Mouse (Mus musculus) naive thymus-derived CD4-positive, alpha-beta T cell, adult 2 months (primary cell): Measurements from ENCODE around the gene Eno2.
A peak's percentile ranks its signal among the peaks of the same experiment; 100 is the strongest.

ENCODE experiments used
- DNase-seq: peaks from one replicate; pipeline ENCODE4 v3.0.0-alpha.2; 2011; ENCODE audit warnings: low read depth

Gene Eno2

DNA sequence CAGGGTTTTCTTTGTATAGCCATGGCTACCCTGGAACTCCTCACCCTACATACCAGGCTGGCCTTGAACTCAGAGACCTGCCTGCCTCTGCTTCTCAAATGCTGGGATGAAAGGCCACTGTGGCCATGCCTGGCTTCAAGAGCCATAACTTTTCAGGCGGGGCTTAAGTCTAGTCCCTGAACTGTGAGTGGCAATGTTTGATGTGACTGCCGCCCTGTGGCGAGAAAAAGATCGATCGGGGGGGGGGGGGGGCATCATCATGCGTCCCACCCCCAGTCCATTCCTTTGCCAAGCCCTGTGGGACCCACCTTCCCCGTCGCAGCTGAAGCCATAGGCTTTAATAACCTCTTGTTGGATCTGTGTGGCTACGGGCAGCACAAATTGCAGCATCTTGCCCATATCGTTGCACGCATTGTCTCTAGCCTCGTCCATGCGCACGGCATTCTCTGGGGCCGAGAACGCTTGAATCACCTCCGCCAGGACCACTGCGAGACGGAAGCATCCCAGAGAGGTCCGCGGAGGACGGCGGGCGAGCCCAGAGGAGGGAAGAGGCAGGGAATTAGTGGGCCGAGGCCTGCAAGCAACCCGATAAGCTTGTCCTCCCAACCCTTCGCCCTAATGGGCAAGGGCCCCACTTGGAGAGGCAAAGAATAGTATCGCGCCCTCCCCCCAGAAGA lies 29.1 kb downstream of the Eno2 start:
- DNase-seq = peak; percentile 88

DNA sequence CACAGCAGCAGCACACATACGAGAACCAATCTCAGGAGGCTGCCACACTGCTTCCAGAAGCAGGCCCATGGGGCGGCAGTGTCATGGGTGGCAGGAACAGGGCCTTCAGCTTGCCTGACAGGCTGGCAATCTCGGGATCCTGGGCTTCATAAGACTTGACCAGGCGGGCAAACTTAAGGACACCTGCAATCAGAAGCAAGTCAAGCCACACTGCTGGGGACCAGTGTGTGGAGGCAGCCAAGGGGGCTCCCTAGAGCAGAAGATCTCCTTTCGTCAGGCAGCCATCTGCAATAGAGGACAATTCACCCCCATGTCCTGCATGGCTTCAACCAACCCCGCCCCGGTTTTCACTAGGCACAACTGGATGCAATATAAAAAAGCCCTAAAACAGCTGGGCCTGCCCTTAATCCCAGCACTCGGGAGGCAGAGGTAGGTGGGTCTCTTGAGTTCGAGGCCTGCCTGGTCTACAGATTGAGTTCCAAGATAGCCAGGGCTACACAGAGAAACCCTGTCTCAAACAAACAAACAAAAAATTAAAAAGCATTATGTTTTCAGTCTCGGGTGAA lies 30.2 kb downstream of the Eno2 start:
- DNase-seq = no peak

DNA sequence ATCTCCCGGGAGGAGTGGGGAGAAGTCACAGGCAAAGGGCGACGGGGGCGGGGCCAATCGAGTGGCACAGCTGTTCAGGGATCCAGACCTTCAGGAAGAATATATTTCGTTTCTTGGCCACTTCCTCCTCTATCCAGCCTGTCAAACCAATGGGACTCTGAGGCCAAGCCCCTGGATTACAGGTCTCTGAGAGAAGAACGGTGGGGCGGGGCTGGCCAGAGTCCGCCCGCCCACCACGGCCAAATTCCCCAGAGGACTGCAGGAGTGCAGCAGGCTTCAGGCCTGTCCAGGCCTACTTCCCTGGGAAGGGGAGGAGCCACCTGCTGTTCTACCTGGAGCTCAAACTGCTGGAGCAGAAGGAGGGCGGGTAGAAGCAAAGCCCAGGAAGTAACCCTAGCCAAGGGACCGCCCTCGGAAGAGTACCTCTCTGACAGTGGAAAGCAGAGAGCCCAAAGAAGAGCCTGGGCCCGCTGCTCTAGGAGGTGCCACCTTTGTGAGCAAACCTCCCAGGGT lies 30.9 kb downstream of the Eno2 start, which contains the start of gene Ptpn6:
Gene Ptpn6 (minus strand): TSS at position 204 of the 513 bp plus-strand sequence.
- DNase-seq = peak; percentile 68

DNA sequence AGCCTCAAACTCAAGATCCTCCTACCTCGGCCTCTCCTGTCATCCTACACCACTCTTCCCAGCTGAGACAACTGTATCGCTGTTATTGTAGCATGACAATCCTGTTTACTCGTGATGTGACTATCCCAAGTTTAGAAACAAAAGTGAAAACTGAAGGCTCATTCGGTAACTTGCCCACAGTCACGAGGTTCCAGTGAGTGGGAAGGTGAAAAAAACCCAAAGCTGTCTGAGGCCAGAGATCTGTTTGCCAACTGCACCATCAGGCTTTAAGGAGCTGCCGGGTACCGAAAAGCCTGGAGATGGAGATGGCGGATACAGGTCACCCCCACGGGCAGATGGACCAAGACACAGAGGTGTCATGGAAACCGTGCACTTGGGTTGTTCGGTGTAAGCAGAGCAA lies 32.4 kb downstream of the Eno2 start:
- no peak for DNase-seq

DNA sequence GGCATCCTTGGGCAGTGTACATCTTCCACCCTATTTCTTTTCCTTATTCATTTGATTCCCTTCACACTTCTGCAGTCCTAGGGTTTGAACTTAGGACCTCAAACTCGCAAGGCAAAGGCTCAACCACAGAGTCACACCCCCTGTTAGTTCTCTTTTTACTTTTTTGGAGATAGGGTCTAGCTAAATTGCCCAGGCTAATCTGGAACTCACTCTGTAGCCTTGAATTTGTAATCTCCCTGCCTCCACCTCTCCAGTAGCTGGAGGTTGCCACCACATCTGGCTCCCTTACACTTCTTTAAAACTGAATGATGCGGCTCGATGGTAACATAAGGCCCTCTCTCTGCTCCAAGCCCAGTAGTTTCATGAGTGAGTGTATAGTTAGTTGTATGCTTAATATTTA lies 35.1 kb downstream of the Eno2 start:
- no peak for DNase-seq

DNA sequence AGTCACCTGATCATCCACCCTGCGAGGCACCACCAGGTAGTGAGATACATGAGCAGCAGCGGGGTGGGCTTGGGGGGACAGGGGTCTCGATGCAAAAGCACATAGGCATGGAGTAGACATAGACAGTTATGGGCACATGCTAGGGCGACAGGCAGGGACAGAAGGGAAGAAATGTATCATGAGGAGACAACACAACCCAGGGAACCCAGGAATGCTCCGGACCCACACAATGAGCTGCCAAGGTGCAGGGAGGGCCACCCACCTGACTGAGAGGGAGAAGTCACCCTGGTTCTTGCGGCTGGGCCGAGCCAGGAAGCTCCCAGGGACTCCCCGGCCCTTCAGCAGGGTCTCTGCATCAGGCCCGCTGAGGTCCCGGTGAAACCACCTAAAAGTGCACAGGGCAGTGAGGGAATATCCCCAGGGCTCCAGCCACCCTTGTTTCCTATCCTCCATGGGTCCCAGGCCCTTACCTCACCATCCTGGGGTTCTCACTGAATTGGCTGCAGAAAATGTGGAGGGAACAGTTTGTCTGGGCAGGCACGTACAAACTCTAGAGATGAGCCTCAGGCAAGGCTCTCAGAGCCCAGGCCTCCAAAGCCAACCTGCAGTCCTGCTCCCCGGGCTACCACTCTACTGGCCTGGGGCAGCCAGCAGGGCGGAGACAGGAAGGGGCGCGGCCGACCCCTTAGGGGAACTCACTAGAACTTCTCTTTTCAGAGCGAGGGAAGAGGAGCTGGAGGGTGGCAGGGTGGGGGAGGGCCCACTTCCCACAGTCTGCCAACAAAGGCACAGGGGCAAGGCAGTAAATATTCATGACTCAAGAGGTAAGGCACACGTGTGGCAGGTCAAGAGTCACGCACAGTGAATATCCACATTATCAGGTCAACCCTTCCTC lies 36.8 kb downstream of the Eno2 start:
- DNase-seq = peak; percentile 70

DNA sequence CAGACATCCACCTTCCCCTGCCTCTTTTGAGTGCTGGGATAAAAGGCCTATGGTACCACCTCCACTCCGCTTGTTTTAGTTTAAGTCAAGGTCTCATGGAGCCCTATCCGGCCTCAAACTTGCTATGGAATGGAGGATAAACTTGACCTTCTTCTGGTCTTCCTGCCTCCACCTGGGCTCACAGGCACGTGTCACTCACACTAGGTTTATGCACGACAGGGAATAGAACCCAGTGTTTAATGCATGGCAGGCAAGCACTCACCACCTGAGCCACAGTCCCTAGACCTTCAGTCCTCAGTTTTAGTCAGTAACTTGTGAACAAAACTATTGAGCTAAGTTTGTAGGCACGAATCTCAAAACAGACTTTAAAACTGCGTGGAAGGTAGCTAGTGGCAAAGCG lies 38.4 kb downstream of the Eno2 start:
- DNase-seq = no peak

DNA sequence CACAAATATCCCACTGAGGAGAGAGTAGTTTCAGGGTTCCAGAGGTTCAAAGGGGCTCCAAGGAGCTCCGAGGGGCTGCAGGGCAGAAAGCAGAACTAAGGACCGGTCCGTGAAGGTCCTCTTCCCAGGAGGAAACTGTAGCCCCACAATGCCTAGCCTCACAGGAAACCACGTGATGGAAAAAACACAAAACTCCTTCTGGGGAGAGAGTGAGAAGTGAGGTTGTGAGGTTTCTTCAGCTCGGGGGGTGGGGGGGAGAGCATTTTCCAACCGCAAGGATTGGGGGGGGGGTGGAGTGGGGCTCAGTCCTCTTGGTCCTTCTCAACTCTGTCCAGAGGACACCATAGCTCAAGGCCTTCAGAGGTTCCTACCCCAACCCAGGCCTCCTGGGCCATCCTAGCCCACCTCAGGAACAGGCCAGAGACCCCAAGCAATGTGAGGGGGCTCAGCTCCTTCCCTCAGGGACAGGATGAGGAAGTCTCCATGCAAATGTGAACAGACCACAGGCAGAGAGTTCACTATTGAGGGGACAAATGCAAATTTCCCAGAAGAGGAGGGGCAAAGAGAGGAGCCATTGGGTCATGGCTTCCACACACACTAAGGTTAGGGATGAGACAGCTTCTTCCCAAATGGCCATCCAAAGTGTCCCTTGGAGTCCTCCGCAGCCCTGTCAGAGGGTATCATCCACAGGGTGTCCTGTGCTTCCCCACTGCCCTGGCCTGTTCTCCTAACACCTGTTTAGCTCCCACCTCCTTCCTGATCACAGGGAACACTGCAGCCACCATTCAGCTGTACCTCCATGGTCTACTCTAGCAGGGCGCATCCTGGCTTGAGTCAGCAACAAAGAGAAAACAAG lies 39.4 kb downstream of the Eno2 start:
- peak; percentile 70 for DNase-seq

DNA sequence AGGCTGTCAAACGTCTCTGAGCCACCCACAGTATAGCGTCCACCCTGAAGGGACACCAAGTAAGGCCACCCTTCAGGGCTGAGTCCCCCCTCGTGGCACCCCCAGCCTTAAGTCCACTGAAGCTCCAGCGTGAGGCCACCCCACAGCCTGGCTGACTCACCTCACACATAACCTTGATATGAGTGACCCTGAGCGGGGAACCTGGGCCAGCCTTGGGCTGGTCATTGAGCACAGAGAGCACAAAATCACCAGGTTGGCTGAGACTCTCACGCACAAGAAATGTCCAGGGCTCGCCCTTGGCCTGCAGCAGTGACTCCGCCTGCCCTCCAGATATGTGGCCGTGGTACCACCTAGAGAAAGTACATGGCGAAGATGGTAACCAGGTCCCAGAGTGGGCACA lies 40.9 kb downstream of the Eno2 start:
- DNase-seq = no peak

DNA sequence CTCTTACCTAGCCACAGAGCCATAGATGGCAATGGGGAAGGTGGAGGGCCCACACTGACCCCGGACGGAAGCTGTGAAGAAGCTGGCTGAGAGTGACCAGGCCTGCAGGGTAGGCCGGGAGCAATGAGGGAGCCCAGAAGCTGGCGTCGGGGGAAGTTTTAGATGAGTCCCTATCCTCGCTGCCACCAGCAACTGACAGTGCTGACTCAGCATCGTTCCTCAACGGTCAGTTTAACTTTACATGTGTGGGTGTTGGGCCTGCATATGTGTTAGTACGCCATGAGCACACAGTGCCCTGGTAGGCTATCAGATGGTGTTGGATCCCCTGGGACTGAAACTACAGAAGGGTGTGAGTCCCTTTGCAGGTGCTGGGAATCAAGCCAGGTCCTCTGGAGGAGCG lies 45.0 kb downstream of the Eno2 start:
- DNase-seq = no peak

DNA sequence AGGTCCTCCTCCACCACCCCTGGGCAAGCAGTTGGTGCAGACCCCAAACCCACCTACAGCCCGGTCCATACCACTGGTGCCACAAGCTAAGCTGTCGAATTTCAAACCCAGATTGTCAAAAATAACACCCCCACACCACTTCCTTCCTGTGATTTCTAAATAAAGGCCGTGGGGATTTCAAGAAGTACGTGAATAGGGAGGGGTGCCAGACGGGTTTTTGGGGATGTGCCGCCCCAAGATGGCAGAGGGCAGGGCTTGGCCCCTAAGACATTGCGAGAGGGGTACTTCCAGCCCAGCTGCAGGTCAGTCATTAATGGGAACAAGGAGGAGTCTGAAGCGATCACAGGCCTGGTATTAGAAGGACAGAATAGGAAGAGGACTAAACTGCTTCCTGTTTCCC lies 45.9 kb downstream of the Eno2 start:
- no peak for DNase-seq

DNA sequence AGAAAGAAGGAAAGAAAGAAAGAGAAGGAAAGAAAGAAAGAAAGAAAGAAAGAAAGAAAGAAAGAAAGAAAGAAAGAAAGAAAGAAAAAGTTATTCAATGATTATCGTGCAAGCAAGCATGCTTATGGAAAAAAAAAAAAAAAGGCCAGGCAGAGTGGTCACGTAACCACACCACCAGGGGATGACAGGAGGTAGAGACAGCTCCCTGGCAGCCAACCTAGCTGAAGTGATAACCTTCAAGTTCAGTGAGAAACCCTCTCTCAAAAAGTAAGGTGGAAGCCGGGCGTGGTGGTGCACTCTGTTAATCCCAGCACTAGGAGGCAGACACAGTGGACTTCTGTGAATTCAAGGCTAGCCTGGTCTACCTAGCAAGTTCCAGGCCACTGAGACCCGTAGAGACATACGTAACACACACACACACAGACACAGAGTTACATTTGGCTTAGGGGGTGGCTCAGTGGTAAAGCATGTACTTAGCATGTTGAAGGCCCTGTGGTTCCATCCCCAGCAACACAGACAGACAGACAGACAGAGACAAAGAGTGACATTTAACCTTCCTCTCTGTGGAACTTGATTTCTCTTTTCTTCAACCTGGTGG lies 46.5 kb downstream of the Eno2 start:
- peak; percentile 58 for DNase-seq

DNA sequence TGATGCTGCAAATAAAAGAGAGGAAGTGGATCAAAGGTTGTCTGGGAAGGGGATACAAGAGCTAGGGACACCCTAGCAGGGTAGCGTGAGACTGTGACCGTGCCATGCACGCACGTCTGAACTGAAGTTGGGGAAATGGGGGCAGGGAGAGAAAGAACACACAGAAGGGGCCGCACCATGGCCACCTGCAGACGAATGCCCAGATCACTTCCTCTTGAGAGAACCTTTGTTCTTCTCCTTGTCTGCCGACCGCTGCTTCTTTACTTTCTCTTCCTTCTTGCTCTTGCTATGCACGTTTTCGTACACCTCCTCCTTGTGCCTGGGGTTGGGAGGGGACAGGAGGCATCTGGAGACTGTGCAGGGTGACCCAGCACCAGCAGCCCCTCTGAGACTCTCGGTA lies 48.6 kb downstream of the Eno2 start:
- peak; percentile 51 for DNase-seq

DNA sequence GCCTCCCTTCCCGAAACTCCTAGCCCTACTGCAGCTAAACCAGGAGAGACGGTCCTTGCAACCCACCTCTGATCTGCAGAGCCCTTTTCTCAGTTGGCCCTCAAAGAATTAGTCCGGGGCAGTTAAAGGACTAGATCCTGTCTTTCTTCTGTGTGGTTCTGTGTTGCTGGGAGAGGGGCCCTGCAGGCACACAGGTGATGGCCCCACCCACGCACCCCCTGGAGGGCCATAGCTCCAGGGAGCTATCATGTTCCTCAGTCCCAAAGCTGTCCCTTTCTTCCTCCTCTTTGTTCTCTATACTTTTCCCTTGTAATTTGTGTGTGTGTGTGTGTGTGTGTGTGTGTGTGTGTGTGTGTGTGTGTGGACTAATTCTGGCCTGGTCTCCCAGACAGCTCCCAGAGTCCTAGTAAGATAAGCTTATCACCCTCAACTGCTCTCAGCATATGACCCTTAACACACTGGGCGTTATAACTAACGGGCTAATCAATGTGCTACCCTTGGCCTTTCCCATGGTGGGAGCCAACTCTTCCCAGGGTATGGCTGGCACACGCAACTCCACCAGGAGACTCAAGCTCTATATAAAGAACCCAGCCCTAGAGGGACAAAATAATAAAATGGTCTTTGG lies 50.0 kb downstream of the Eno2 start:
- DNase-seq = no peak

DNA sequence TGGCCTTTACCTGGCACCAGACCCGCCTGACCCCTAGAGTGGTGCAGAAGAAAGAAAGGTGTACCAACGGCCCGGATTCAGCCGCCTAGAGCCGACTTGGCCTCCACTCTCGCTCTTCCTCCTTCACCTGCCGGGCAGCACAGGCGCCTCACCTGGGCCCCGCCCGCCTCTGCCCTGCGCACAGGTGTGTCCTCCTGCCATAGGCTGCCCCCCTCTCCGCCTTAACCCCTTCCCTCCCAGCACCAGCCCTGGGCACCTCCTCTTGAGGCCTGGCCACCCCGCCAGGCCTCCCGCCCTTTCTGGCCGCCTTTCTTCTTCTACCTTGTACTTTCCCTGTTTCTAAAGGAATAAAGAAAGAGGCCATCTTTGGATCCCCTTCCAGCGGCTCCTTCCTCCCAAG lies 50.8 kb downstream of the Eno2 start:
- DNase-seq = no peak

DNA sequence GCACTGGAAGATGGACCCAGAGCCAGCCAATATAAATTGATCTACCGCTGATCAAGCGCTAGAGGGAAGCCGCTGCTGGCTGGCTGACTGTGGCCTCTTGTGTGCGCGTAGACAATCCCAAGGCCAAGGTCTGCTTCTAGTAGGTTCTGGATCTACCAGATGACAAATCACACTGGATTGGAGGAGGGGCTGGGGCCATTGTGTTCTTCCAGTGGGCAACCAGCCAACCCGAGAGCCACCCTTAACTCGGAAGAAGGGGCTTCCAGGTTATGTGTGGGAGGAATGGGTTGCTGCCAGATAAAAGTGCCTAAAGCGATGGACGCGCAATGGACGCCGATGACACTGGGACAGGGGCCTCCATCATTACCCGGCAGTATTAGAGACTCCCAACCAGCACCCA lies 51.5 kb downstream of the Eno2 start:
- no peak for DNase-seq

DNA sequence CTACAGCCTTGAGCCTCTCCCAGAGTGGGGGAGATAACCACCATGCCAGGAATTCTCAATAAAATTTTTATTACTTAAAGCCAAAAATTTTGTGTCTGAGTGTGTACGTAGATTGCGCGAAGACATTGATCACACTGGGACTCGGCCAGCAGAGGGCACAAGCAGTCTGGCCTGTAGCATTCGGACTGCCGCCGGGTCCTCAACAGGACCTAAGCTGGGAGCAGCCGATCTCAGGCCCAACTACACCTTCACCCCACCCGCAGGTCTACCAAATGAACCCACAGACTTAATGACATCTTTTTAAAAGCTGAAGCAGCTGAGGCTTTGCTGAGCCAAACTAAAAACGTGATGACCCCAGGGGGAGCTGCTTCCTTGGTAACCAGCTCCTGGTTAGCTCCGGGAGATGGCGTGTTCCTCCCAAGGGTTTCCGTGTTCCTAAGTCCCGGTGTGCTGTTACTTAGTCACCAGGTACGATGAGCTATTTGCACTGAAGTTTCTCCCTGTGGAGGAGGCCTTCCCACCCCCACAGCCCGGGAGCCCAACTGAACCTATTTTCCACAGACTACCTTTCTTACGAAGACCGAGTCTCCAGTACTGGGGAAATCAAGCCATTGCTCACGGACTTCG lies 52.5 kb downstream of the Eno2 start:
- DNase-seq = peak; percentile 80

DNA sequence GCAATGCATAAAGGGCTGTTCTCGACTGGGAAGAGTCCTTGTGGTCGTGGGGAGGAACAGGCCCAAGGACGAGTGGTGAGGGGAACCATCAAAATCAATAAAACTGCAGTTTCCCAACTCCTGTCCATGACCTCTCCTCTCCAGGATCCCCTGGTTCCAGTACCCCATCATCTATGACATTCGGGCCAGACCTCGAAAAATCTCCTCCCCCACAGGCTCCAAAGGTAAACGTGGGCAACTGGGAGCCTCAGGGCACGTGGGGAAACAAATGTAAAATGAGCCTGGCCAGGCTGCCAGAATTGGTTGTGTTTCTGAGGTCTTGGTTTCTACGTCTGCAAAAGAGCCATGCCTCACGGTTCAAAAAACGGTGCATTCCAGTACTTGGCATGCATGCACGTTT lies 56.6 kb downstream of the Eno2 start:
- no peak for DNase-seq

DNA sequence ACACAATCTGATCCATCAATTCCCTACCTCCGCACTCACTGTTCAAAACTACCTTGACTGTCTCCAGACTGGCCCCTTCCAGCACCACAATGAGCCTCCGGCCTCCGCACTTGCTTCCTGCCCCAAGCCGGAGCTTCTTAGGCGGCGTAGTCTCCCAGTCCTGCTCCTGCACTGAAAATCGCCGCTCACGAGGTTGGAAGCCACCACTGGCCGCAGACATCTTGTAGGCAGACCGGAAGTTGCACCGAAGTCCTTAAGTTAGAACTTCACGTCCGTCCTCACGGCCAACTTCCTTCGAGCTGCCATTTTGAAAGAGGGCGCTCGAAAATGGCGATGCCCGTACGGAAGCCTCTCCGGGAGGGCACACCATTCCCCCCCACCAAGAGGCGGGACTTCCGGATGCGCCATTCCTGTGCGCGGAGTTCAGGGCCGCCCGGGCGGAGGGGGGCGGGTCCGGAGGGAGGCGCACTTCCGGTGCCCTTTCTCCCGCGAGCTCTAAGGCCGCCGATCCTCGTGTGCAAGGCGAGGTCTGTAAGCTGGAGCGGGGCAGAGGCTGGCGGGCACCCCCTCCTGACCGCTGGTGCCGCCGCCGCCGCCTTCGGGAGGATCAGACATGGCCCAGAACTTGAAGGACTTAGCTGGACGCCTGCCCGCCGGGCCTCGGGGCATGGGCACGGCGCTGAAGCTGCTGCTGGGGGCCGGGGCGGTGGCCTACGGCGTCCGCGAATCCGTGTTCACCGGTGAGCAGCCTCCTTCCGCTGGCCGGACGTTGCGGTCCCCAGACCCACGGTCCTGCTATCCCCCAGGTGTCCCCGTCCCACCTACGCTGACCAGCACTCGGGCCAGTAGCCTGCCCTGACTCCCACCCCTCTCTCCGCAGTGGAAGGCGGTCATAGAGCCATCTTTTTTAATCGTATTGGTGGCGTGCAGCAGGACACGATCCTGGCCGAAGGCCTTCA lies 57.4 kb downstream of the Eno2 start, which contains the start of the genes Emg1 and Phb2:
Gene Emg1 (minus strand): TSS at position 355 of the 959 bp plus-strand sequence.
Gene Phb2 (plus strand): TSS at position 513 of the 959 bp plus-strand sequence.
- peak; percentile 97 for DNase-seq
